Mouse (Mus musculus) adrenal gland, postnatal 10 days (tissue): Measurements from ENCODE around the gene Foxn2. TPM values are rescaled to one million over a fixed set of nuclear protein-coding genes. Genes with fewer than 3 reads are reported as not detected.

ENCODE experiments used
- total RNA-seq, 2 experiments: library from RNA; stranded (reverse); gene quantifications; 2 replicates each; pipeline ENCODE4 v1.2.3; 2021

Gene Foxn2
- total RNA-seq, 2 experiments from 2014 or later: 21.8 to 27.0 TPM

Other genes with a start within 250 kb of the Foxn2 start
- gene Ppp1r21, start 89.4 kb downstream of the Foxn2 start, total RNA-seq: 10 to 100 TPM; 30.9 to 31.1 TPM
- gene Ston1, start 157.0 kb downstream of the Foxn2 start, total RNA-seq: 10 to 100 TPM; 25.0 to 25.1 TPM
- gene Gtf2a1l, start 227.9 kb downstream of the Foxn2 start, total RNA-seq: not detected